Mouse (Mus musculus) heart, postnatal 0 days (tissue): Measurements from ENCODE around the gene Gal3st3.

Source experiments
- CTCF ChIP-seq: IDR thresholded peaks from 2 replicates; pipeline ENCODE4 v1.5.1; 2016; ENCODE audit warnings: antibody characterized with exemption, control low read depth, low read depth
- EP300 ChIP-seq: IDR thresholded peaks from 2 replicates; pipeline ENCODE4 v1.6.1; 2016; ENCODE audit warnings: antibody characterized with exemption, low read depth

DNA sequence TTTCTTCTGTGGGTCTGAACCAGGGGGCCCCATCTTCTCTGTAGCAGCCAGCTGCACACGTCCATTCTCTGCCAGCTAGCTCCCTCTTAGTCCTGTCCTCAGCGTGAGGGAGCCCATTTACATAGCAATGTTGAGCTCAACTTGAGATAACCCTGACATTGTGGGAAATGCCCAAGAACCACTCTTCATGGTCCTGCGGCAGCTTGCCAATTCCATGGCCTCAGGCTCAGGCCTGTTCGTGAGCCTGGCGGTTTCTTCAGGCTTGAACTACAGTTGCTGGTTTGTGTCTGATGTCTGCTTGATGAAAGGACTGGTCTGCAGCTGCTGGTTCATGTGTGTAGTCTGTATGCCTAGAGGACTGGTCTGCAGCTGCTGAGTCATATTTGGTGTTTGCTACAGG lies 36.6 kb downstream of the Gal3st3 start:
- TF ChIP-seq CTCF (no peak), EP300 (no peak)
